Mouse (Mus musculus) layer of hippocampus, postnatal 14 days (tissue): ENCODE results near the gene Mccc1. TPM values are rescaled to one million over a fixed set of nuclear protein-coding genes. Genes with fewer than 3 reads are reported as not detected.

Source experiments
- DNase-seq, 2 experiments: peaks; one replicate each; pipeline ENCODE4 v3.0.0; 2021 to 2022; ENCODE audit warnings: low spot score in 2 of 2, mixed read lengths in 1 of 2
- total RNA-seq, 2 experiments: library from RNA; stranded (reverse); gene quantifications; 2 replicates each; pipeline ENCODE4 v1.2.3; 2021

Mccc1 gene
- total RNA-seq, 2 experiments from 2014 or later, result 34.3 to 45.2 TPM

DNA sequence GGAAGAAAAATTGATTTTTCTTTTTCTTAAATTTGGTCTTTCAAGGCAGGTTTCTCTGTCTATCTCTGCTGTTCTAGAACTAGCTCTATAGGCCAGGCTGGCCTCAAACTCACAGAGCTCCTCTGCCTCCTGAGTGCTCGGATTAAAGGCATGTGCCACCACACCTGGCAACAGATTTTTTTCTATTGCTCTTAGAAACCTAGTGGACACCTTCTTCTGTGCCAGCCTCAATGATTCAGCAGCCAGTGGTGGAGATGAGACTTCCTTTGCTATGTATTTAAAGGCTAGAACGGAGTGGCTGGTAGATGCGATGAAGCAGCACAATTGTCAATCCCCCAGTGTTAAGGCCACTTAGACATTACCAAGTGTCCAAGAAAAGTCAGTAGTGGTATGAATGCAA is 76.5 kb downstream of the Mccc1 start:
- DNase-seq, result no peak

DNA sequence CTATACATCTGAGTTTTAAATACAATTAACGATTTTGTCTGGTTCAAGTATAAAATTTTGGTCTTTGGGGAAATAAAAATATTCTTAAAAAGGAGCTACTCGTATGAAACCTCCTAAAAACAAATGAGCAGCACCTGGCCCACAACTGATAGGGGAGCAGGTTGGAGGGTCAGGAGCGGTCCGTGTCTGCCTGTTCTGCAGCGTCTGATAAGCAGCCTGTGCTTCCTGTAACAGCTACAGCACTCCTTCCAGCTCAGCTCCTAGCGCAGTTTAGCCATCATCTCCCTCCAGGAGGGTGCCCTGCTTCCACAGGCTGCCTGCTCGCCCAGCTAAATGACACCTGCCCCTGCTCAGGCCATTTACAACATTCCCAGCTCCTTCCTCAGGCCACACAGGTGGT is 77.0 kb downstream of the Mccc1 start:
- no peak for DNase-seq

DNA sequence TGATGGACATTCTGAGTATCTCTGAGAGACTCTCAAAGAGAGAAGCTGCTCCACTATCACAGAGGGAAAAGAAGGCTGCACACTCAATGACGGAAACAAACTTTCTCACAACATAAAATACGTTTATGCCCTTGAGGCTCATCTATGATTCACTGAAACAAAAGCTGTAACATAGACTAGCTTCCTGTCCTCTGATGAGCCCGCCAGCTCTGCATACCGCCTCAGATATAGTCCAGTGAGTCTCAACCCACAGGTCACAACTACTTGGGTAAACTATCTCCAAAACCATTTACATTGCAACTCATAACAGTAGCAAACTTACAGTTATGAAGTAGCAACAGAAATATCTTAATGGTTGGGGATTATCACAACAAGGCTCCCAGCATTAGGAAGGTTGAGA is 78.0 kb downstream of the Mccc1 start:
- DNase-seq, result no peak

DNA sequence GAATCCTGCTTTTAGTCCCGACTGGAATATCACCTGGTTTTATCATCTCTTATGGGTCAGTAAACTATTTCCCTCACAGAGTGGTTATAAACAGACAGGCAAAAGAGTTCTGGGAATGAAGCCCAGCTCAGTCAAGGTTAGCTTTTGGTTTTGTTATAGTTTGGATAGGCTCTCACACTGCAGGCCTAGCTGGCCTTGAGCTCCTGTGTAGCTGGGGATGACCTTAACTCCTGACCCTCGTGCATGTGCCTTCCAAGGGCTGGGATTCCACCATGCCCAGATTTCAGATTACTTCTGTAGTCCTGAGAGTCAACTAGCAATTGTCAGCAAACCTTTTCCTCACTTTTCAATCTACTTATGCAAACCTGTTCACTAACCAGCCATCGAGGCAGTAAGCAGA is 82.2 kb downstream of the Mccc1 start:
- DNase-seq, result no peak

Other genes with a start within 250 kb of the Mccc1 start
- gene Atp11b, start 246.6 kb downstream of the Mccc1 start, total RNA-seq, result 100 to 1,000 TPM in 1 of 2 experiments, 10 to 100 TPM in 1; 99.8 to 121 TPM
- gene Dcun1d1, start 63.2 kb downstream of the Mccc1 start, total RNA-seq, result 10 to 100 TPM; 61.5 to 65.1 TPM
- gene Ccdc144b, start 52.9 kb upstream of the Mccc1 start, total RNA-seq, result not detected
- gene Acad9, start 65.3 kb upstream of the Mccc1 start, total RNA-seq, result 10 to 100 TPM; 42.1 to 45.4 TPM
- gene D3Ertd254e, start 150.3 kb upstream of the Mccc1 start, total RNA-seq, result 10 to 100 TPM; 14.3 to 14.7 TPM
- gene Qrfpr, start 221.6 kb upstream of the Mccc1 start, total RNA-seq, result 1 to 10 TPM; 1.9 to 2.0 TPM